Mouse (Mus musculus): ENCODE measurements around the gene Rbm39. TPM values are rescaled to one million over a fixed set of nuclear protein-coding genes. Genes with fewer than 3 reads are reported as not detected.
"Not testable (repeated sequence)": the region's sequence is repeated elsewhere in the genome, so short reads cannot be mapped to it uniquely, and the experiment has no call there.

Rbm39 gene
- total RNA-seq, 2 experiments from 2014 or later: 334 to 392 TPM

GRCm38 (mm10) chr2:156180824-156181590, 969 bp upstream of the Rbm39 start:
- DNase-seq: no peak

DNA sequence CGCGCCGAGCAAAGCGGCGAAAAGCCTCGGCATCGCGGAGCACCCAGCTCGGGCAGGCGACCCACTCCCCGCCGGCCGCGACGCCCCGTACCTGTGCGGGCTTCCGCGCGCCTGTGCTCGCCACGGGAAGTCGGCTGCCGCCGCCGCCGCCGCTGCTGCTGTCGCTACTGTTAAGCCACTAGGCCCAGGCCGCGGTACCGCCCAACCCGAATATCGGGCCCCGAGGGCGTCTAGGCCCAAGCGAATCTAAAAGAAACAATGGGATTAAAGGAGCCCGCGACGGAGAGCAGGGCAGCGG, 293 bp downstream of the Rbm39 start:
- DNase-seq: no peak

DNA sequence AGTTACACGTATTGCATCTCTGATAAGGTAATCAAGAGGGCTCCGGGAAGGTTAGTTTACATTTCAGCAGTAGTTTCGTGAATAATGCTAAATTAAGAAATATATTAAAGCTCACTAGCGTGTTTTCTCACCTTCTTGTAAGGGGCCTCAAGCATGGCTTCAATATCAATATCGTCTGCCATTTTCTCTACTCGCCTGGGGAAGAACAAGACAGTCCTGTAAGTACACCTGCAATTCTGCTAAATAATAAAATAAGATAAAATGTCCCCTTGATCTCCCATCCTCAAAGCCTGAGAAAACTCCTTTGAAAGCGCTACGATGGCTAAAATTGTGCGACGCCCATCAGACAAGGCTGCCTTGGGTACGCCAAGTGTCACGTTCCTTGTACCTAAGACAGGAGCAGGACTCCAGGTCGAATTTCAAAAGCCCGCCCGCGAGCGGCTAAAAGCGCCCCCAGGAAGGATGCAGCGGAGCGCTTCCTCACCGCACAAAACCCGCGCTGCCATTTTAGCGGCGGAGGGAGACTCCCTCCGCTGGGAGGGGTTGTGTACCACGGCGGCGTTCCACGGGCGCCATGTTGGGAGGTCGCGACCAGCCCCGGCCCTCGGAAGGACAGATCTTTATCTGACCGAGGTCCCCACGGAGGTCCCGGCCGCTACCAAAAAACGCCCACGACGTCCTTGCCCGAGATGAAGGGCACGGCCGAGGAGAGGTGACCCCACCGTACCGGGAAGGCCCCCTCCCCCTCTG, 817 bp downstream of the Rbm39 start:
- DNase-seq: peak; percentile 81 to 88

GRCm38 (mm10) chr2:156177651-156178050, 2.4 kb downstream of the Rbm39 start:
- DNase-seq: no peak

DNA sequence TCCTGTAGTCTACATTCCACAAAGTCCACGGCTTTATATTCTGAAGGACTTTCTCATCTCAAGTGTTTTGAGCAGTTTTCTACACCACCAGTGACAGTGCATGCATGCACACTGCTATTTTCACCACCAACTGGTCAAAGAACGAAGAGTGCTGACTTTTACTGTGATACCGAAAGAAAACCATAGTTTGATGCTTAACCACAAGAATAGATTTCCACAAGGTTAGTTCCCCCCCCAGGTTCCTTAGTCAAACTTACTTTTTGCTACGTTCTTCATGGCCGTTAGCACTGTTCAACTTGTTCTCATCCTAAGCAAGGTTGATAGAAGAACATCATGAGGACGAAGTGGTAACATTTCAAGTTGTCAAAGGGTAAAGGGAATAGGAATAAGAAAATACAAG, 3.0 kb downstream of the Rbm39 start:
- DNase-seq: no peak

DNA sequence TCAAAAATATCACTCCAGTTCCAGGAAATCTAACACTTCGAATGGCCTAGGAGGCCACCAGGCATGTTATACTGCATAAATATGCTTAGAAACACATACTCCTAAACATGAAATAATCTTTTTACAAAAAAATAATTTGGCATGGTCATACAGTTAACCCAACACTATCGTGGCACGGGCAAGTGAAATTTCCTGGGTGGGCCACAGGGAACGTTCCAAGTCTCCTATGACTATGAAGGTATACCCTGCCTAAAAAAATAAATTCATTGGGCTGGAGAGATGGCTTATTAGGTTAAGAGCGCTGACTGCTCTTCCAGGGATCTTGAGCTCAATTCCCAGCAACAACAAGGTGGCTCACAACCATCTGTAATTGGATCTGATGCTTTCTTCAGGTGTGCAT, 13.5 kb downstream of the Rbm39 start:
- no peak for DNase-seq

DNA sequence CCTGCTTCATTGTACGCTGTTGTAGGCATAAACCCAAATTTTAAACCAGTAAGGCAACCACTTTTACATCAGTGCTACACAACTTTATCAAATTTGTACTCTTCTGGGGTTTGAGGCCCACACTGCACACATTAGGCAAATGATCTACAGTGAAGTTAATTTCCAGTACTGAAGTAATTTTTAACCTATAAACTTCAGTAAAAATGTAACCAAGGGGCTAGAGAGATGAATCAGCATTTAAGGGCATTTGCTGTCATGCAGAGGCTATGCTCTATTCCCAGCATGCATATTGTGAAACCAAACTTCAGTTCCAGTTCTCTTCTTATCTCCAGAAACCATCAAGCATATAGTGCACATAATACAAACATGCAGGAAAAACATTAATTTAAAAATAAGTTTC, 14.6 kb downstream of the Rbm39 start:
- DNase-seq: no peak

GRCm38 (mm10) chr2:156151538-156151937, 28.5 kb downstream of the Rbm39 start:
- DNase-seq: no peak

GRCm38 (mm10) chr2:156147316-156147915, 32.6 kb downstream of the Rbm39 start:
- peak in 1 of 2 experiments; percentile 7 for DNase-seq

DNA sequence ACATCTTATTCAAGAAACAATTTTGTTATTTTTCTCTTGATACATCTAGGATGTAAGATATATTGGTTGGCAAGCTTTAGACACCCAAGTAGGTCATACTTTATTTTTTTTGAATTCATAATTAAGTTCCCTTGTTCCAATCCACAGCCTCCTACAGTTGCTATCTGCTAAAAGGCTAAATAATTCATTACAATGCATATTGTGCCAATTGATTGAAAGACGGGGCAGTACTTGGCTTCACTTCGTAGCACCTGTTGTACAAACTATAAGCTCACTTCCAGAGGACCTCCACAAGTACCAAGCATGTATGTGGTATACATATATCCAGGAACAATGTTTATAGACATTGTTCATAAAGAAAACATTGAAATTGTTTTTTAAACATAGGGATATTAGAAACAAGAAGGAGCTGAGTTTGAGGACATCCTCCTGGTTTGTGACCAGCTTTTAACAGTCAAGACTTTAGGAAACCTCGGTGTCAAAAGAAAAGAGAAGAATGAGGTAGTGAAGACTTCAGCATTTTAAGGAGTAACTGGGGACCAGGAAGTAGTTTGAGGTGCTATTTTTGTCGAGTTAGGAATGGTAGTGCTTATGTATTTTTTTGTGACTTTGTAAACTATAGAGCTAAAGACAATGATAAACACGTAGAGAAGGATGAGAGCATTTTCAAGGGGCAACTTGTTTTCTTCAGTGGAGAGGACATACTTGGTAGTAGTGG, 33.6 kb downstream of the Rbm39 start:
- DNase-seq: no peak

DNA sequence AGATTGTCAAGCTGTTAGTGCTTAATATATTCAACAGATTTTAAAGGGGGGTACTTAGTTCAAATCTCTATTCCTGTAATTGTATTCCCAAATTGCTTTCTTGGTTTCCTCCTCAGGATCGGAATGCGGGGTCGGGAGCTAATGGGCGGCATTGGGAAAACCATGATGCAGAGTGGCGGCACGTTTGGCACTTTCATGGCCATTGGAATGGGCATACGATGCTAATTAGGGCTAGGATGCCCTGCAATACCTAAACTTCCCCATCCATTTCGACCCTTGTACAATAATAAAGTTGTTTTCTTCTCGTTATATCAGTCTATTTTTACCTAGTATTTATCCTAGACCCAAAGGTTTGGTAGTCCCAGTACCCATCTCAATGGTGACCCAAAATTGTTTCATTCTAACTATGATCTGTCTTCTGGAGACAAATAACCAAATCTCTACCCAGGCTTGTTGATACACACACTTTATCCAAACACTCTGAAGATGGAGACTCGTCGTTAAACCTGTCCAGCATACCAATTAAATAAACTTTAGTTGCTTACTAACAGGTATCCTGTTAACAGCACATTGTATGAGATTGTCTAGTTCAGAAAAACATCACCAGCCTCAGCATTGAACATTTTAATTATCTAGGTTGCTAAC, 34.4 kb downstream of the Rbm39 start:
- no peak for DNase-seq

- DNase-seq: peak; percentile 95
These were observed 35.9 kb downstream of the Rbm39 start, which contains the start of the genes Romo1 and Nfs1 for GRCm38 (mm10) chr2:156143953-156144724. Gene Romo1 (plus strand): TSS chr2:156144039. Gene Nfs1 (minus strand): TSS chr2:156144186.

GRCm38 (mm10) chr2:156143367-156143766, 36.7 kb downstream of the Rbm39 start:
- DNase-seq: peak in 1 of 2 experiments; percentile 4

DNA sequence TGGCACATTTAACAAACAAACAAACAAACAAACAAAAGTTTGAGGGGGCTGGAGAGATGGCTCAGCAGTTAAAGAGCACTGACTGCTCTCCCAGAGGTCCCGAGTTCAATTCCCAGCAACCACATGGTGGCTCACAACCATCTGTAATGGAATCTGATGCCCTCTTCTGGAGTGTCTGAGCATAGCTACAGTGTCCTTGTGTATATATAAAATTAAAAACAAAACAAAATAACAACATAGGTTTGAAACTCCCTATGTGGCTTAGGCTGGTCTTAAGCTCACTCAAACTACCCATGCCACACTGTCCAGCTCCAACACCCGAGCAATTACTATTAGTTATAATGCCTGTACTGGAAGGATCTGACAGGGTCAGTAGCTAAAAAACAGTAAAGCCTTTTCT, 37.2 kb downstream of the Rbm39 start:
- no peak for DNase-seq

GRCm38 (mm10) chr2:156135695-156136094, 44.3 kb downstream of the Rbm39 start:
- no peak for DNase-seq

GRCm38 (mm10) chr2:156134161-156134560, 45.9 kb downstream of the Rbm39 start:
- DNase-seq: no peak

DNA sequence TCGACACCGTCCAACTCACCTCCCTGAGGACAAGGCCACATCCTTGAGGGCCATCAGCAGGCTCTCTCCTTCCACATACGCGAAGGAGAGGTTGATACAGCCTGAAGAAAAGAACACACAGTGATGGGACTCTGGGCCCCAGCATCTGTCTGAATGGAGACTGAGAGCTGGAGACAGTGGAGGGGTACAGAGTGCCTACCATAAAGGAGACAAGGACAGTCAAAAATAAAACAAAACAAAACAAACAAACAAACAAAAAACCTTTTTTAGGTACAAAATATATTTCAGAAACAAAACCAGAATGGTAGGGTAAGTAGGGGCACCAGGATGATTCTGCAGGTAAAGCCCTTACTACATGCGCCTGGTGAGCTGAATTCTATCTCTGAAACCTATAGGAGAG, 53.0 kb downstream of the Rbm39 start, which contains the start of gene Gm28036:
TSS of gene Gm28036 (minus strand) at position 101 of the 400 bp plus-strand sequence.
- no peak for DNase-seq

- DNase-seq: no peak
These were observed 56.3 kb downstream of the Rbm39 start for GRCm38 (mm10) chr2:156123731-156124130.

- DNase-seq: no peak
These were observed 60.5 kb downstream of the Rbm39 start for GRCm38 (mm10) chr2:156119566-156119965.

- not testable (repeated sequence) for DNase-seq
These were observed 68.0 kb downstream of the Rbm39 start for GRCm38 (mm10) chr2:156112080-156112423.

All from adrenal gland, postnatal 36 days (tissue).